Mouse (Mus musculus) gastrocnemius, adult 2 months (tissue): ENCODE measurements around the gene Golga3. TPM values are rescaled to one million over a fixed set of nuclear protein-coding genes. Genes with fewer than 3 reads are reported as not detected.

Experiments
- DNase-seq: peaks from one replicate; pipeline ENCODE4 v3.0.0; 2022
- H3K27ac ChIP-seq: fragments of 200-600 bp; 2 replicates; pipeline ENCODE4 v1.8.1; 2022; ENCODE audit warnings: mild to moderate bottlenecking
- H3K4me3 ChIP-seq: fragments of 200-600 bp; 2 replicates; pipeline ENCODE4 v1.8.1; 2022; ENCODE audit warnings: mild to moderate bottlenecking, moderate library complexity
- CTCF ChIP-seq: fragments of 200-600 bp; IDR thresholded peaks from 2 replicates; pipeline ENCODE4 v1.8.1; 2022; ENCODE audit warnings: antibody characterized with exemption, mild to moderate bottlenecking, moderate library complexity
- intact Hi-C: fragments of 180-260 bp; cut with DNase I; formaldehyde crosslinking; loops from one replicate; pipeline ENCODE4 v1.15.1; 2025
- long read RNA-seq, 2 experiments: library from polyadenylated mRNA; stranded (forward); transcript quantifications; one replicate each; pipeline ENCODE4 v2.0.0; 2021
- total RNA-seq, 2 experiments: library from RNA; stranded (reverse); gene quantifications; 2 replicates each; pipeline ENCODE4 v1.2.3; 2021

Gene Golga3
- total RNA-seq: 10 to 100 TPM; 40.8 to 42.0 TPM
- long read RNA-seq, experiment 1, full-length matches to known transcripts: 22 of 52 reads
- long read RNA-seq, experiment 1, partial matches to known transcripts: 8 of 52 reads
- long read RNA-seq, experiment 1, other reads (novel, unspliced or antisense): 22 of 52 reads
- long read RNA-seq, experiment 2, full-length matches to known transcripts: 30 of 48 reads
- long read RNA-seq, experiment 2, partial matches to known transcripts: 8 of 48 reads
- long read RNA-seq, experiment 2, other reads (novel, unspliced or antisense): 10 of 48 reads

- intact Hi-C loops: no loop called here
Observed at GRCm38 (mm10) chr5:110176362-110177020, at the start of gene Golga3. TSS of gene Golga3 (plus strand) at chr5:110176701.

DNA sequence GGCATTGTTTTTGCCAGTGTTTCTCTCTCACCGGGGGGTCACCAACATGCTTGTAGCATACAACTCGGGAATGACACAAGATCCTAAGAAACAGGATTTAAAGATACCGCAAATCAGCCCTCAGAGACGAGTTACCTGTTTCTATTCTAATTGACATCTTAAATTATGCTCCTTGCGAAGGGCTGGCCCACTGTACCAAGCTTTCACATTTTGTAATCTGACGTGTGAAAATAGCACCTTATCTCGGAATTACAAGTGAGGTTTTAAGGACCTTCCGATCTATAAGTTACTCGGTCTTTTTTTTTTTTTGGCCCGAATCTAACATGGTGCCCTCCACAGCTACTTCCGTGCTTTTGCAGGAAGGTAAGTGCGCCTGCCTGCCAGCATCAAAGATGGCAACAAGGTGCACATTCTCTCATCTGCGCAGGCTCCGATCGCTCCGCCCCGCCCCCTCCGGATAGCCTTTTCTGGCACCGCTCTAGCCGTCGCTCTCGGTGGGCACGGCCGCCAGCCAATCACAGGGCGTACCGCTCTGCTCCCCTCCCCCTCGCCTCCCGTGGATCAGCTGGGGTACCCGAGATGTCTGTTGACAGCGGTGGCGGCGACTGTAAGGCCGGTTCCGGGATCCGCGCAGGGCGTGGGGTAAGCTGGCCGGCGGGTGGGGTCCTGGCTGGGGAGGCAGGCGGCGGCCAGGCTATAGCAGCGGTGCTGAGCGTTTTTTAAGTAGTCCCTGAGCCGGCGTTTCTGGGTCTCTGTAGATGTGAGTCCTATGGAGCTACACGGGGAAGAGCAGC, 41.0 kb upstream of the Golga3 start, which contains the start of gene Chfr:
Chfr (plus strand) TSS at position 550 of the 794 bp plus-strand sequence.
- peak; percentile 13; the same call in 1 of the 2 replicates for TF ChIP-seq CTCF
- DNase-seq: peak; percentile 99
- intact Hi-C loops: loop anchor here (2.0 kb wide), 1 partner anchor 25 kb away; the partner anchor contains the start of gene Zfp605
- Histone ChIP-seq H3K27ac (peak within 1 kb of the TSS; percentile 98), H3K4me3 (peak within 1 kb of the TSS; percentile 89)

More at GRCm38 (mm10) chr5:110176362-110177020, at the start of gene Golga3:
- Histone ChIP-seq H3K4me3 (peak within 1 kb of the TSS; percentile 94), H3K27ac (peak within 1 kb of the TSS; percentile 98)
- DNase-seq: peak; percentile 96
- no peak for TF ChIP-seq CTCF

- peak overlapping the region; percentile 89 for H3K4me3 ChIP-seq
- TF ChIP-seq CTCF: no peak
- DNase-seq: no peak
- intact Hi-C loops: no loop called here
- peak overlapping the region; percentile 98 for H3K27ac ChIP-seq
Observed at GRCm38 (mm10) chr5:110136087-110136464, 40.4 kb upstream of the Golga3 start.

DNA sequence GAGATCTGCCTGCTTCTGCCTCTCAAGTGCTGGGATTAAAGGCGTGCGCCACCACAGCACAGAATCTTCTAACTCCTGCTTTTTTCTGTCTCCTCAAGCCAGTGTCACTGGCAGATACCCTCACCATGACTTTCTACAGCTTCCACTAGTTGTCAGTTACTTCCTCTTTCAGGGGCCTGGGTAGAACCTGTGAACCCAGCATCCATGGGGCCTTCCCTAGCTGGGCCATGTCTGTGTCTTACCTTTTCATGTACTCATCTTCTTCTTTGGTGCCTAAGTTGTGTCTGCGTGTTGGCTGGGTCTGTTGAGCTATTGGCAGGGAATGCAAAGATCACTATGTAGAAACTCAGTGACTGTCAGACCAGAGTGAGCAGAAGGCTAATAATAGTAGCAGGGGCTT, 38.7 kb upstream of the Golga3 start:
- Histone ChIP-seq H3K4me3 (no peak overlapping the region), H3K27ac (no peak overlapping the region)
- TF ChIP-seq CTCF: no peak
- intact Hi-C loops: no loop called here
- DNase-seq: no peak

DNA sequence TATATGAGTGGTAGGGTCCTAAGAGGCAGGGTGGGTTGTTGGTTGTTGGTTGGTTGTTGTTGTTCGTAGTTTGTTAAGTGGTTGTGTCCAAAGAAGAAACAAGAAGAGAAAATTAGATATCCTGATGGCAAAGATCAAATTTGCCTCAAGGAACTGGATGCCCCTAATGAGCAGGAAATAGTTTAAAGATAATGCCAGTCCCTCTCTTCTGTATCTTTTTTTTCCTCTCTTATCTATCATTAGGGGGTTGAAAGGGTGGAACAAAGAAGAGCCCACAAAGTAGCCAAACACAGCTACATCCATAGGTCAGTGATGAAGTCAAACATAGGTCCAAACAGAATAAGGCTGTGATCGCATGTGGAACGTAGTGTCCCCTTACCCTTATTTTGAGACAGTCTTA, 37.2 kb upstream of the Golga3 start:
- intact Hi-C loops: no loop called here
- H3K4me3 ChIP-seq: no peak overlapping the region
- TF ChIP-seq CTCF: no peak
- no peak for DNase-seq
- no peak overlapping the region for H3K27ac ChIP-seq

DNA sequence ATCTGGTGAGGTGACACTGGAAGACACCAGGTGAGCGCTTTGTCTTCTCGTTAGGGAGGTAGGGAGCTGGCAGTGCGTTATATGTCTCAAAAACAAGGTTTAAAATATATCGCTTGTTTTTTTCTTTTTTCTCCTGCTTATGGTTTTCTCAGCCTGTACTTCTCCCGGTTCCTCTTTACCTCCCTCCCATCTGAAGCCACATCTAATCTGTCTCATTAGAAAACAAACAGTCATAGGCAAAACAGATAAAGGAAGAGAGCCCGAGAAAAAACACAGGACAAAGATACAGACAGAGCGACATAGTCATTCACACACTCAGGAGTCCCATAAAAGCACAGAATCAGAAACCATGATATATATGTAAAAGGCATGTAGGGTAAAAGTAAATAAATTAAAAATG, 36.1 kb upstream of the Golga3 start:
- intact Hi-C loops: no loop called here

GRCm38 (mm10) chr5:110142309-110142708, 34.2 kb upstream of the Golga3 start:
- H3K27ac ChIP-seq: peak overlapping the region; percentile 35
- no peak overlapping the region for H3K4me3 ChIP-seq
- no peak for TF ChIP-seq CTCF
- peak; percentile 26 for DNase-seq
- intact Hi-C loops: no loop called here

More for the DNA sequence above, 36.1 kb upstream of the Golga3 start:
- TF ChIP-seq CTCF: no peak
- no peak overlapping the region for H3K4me3 ChIP-seq
- no peak overlapping the region for H3K27ac ChIP-seq
- DNase-seq: no peak

- DNase-seq: no peak
- TF ChIP-seq CTCF: peak; percentile 55
- Histone ChIP-seq H3K27ac (0 out of 2 replicates have a peak overlapping the region, but pooled peaks have one; percentile 4), H3K4me3 (no peak overlapping the region)
- intact Hi-C loops: no loop called here
Observed at GRCm38 (mm10) chr5:110143007-110143406, 33.5 kb upstream of the Golga3 start.

- DNase-seq: no peak
- H3K27ac ChIP-seq: no peak overlapping the region
- H3K4me3 ChIP-seq: no peak overlapping the region
- TF ChIP-seq CTCF: no peak
- intact Hi-C loops: no loop called here
Observed at GRCm38 (mm10) chr5:110169374-110169773, 7.1 kb upstream of the Golga3 start.

GRCm38 (mm10) chr5:110177021-110177420, 520 bp downstream of the Golga3 start:
- peak overlapping the region; percentile 94 for H3K4me3 ChIP-seq
- peak overlapping the region; percentile 98 for H3K27ac ChIP-seq
- TF ChIP-seq CTCF: no peak
- no peak for DNase-seq
- intact Hi-C loops: no loop called here

- intact Hi-C loops: no loop called here
- TF ChIP-seq CTCF: no peak
- Histone ChIP-seq H3K4me3 (no peak overlapping the region), H3K27ac (no peak overlapping the region)
- DNase-seq: no peak
Observed at GRCm38 (mm10) chr5:110178628-110179027, 2.1 kb downstream of the Golga3 start.

DNA sequence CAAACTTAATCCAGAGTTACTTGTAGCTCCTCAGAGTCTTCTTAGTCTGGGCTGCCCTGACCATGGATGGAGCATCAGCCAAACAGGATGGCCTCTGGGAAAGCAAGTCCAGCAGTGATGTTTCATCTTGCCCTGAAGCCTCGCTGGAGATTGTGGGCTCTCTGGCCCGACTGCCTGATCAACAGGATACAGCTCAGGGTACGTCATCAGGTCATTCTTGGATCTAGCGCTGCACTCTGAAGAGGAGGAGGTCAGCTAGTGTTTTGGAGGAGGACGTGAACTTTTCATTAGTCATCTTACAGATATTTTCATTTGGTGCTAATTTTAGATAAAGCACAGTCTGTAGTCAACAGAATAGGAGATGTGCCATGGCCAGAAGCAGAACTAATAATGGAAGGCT, 5.2 kb downstream of the Golga3 start:
- H3K4me3 ChIP-seq: no peak overlapping the region; the same call in 1 of the 2 replicates
- H3K27ac ChIP-seq: peak overlapping the region; percentile 81
- intact Hi-C loops: no loop called here
- no peak for TF ChIP-seq CTCF
- peak; percentile 45 for DNase-seq
